Mouse (Mus musculus) cortical plate, adult 2 months (tissue): ENCODE results near the gene Bace1. TPM values are rescaled to one million over a fixed set of nuclear protein-coding genes. Genes with fewer than 3 reads are reported as not detected.

Source experiments
- H3K27ac ChIP-seq: fragments of 200-500 bp; 2 replicates; pipeline ENCODE4 v1.5.1; 2012; ENCODE audit warnings: low read length, control low read depth, inconsistent platforms; ENCODE audit not compliant: insufficient read depth
- H3K4me1 ChIP-seq: fragments of 200-500 bp; 2 replicates; pipeline ENCODE4 v1.6.1; 2011; ENCODE audit warnings: low read length; ENCODE audit not compliant: control insufficient read depth, insufficient read depth
- H3K4me3 ChIP-seq: fragments of 200-500 bp; 2 replicates; pipeline ENCODE4 v1.5.1; 2011; ENCODE audit warnings: mild to moderate bottlenecking, low read length, control low read depth; ENCODE audit not compliant: insufficient read depth
- CTCF ChIP-seq: fragments of 200-500 bp; IDR thresholded peaks from 2 replicates; pipeline ENCODE4 v1.5.1; 2011; ENCODE audit warnings: mild to moderate bottlenecking, control low read depth, low read length; ENCODE audit not compliant: insufficient read depth; ENCODE audit errors: extremely low read depth
- POLR2A ChIP-seq: fragments of 200-500 bp; IDR thresholded peaks from 2 replicates; pipeline ENCODE4 v1.6.1; 2011; ENCODE audit warnings: mild to moderate bottlenecking, low read length, control low read depth; ENCODE audit not compliant: insufficient read depth; ENCODE audit errors: extremely low read depth
- polyA plus RNA-seq: library from polyadenylated mRNA; depleted of rRNA; stranded (reverse); fragments of >200 nt; gene quantifications from 2 replicates; pipeline ENCODE4 v1.2.3, GENCODE M21; 2012; rRNA removed

Gene Bace1
- polyA plus RNA-seq = 50.7 and 56.2 TPM in 2 replicates

- Histone ChIP-seq H3K4me3 (peak within 1 kb of the TSS; percentile 89), H3K4me1 (peaks cover 24% of the 10 kb centered on the region), H3K27ac (peak within 1 kb of the TSS; percentile 14; the same call in 1 of the 2 replicates)
- TF ChIP-seq CTCF (peak; percentile 12; the same call in 1 of the 2 replicates), POLR2A (peak; percentile 99)
Measured at GRCm38 (mm10) chr9:45838434-45839138, at the start of gene Bace1. TSS of gene Bace1 (plus strand) at chr9:45838580.

GRCm38 (mm10) chr9:45791456-45792142 is 46.8 kb upstream of the Bace1 start:
- Histone ChIP-seq H3K27ac (no peak overlapping the region), H3K4me3 (no peak overlapping the region), H3K4me1 (no peaks in the 10 kb centered on the region)
- TF ChIP-seq CTCF = no peak
- no peak for TF ChIP-seq POLR2A

GRCm38 (mm10) chr9:45792235-45792634 is 46.1 kb upstream of the Bace1 start:
- TF ChIP-seq POLR2A (no peak), CTCF (no peak)
- H3K4me3 ChIP-seq = no peak overlapping the region
- no peak overlapping the region for H3K27ac ChIP-seq
- no peaks in the 10 kb centered on the region for H3K4me1 ChIP-seq

DNA sequence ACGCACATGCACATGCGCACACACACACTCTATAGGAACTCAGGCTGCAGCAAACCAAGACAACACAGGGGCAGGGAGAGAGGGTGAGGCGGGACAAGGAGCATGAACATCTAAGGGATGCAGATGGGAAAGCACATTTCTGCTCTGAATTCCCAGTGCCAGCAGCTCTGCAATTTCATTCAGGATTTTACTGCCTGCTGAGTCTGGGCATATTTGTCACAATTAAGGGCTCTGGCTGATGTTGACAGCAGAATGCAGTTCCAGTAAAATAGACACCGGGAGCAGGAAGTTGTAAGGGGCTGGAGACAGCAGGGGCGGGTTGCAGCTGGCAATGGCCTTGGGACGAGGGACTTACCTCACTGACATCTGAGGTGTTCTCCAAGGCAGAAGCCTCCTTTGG is 44.7 kb upstream of the Bace1 start:
- H3K27ac ChIP-seq = no peak overlapping the region
- no peak overlapping the region for H3K4me3 ChIP-seq
- H3K4me1 ChIP-seq = no peaks in the 10 kb centered on the region
- TF ChIP-seq POLR2A (no peak), CTCF (no peak)

DNA sequence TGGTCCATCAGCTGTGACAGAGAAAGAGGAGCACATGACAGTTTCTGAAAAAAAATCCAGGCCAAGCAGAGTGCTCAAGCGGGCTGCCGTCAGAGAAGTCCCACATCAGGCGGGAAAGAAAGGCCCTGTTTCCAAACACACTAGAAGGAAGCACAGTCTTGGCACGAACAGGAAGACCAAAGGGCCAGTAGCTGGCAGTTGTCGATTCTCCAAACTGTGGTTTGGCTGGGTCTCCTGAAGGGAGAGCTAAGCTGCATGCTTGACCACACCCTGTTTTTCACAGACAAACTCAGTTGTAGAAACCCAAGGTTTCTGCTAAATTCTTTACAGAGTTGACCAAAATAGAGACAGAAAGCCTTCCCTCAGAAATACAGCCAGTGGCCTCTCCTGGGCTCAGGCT is 42.7 kb upstream of the Bace1 start:
- no peak overlapping the region for H3K27ac ChIP-seq
- TF ChIP-seq CTCF (no peak), POLR2A (no peak)
- H3K4me1 ChIP-seq = no peaks in the 10 kb centered on the region
- H3K4me3 ChIP-seq = no peak overlapping the region

GRCm38 (mm10) chr9:45797271-45797670 is 41.1 kb upstream of the Bace1 start:
- no peak overlapping the region for H3K4me3 ChIP-seq
- TF ChIP-seq CTCF (no peak), POLR2A (no peak)
- H3K27ac ChIP-seq = no peak overlapping the region
- H3K4me1 ChIP-seq = no peaks in the 10 kb centered on the region

DNA sequence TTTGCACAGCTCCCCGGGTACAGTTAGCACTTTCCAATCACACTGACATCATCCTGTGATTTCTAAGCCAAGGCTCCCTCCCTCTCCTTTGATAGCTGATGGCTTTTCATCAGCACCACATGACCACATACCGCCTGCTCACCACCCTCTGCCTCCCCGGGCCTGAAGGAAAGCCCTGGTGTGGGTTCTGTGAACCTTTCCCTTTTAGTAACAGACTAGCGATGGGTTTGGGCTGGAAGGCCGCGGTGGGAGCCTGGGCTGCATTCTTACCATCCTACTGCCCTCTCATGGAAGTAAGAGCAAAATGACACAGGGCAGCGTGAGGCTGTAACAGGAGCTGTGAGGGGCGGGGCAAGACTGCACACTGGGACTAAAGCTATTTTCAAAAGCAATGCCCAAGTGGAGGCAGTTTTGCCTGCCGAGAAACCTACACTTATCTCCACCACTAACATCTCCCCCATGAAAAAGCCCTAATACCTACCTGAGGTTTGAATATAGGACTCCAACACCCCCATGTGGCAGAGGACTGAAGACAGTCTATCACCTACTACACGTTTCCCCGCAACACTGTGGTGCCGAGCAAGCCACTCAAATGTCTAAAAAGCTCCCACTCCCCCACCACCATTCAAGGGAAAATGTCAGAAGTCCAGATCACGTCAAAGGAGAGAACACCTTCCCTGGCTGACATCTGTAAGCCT is 39.8 kb upstream of the Bace1 start:
- no peaks in the 10 kb centered on the region for H3K4me1 ChIP-seq
- peak; percentile 14; the same call in 1 of the 2 replicates for TF ChIP-seq CTCF
- no peak for TF ChIP-seq POLR2A
- no peak overlapping the region for H3K27ac ChIP-seq
- no peak overlapping the region for H3K4me3 ChIP-seq

- Histone ChIP-seq H3K4me3 (no peak overlapping the region), H3K27ac (no peak overlapping the region), H3K4me1 (no peaks in the 10 kb centered on the region)
- TF ChIP-seq CTCF = no peak
- no peak for TF ChIP-seq POLR2A
Measured at GRCm38 (mm10) chr9:45799402-45799801, 39.0 kb upstream of the Bace1 start.

DNA sequence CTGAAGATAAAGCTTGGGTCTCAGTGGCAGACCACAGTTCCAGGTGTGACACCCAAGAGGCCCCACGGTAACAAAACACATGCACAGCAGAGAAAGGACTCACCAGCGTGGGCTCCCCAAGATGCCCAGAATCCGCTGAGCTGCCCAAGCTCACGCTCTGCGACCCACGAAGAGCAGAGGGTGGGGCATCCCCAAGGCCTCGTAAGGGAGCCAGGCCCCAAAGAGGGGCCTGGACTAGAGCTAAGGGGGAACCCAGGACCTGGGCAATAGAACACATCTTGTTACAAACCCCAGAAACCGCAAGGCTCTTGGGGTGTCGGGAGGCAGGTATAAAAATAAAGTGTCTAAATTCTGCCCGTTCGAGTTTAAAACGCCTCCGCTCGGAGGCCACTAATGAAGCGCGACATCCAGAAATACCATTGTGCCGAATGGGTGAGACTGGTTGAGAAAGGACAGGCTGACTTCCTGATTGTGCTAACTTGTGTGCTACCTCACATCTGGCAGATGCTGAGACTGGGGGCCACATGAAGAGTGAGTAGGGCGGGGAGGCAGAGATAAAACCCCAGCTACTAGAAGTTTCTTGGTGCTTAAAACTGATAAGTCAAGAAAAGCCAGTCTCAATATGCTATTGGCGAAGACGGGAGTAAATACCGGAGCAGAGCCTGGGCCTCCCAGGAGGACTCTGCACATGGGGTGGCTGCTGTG is 35.2 kb upstream of the Bace1 start:
- no peak for TF ChIP-seq CTCF
- no peak overlapping the region for H3K4me3 ChIP-seq
- no peak overlapping the region for H3K27ac ChIP-seq
- no peaks in the 10 kb centered on the region for H3K4me1 ChIP-seq
